In genomic region chr1:77206535-77206934, GRCm38 (mm10) we compare ENCODE assay signal across 12 mouse cellular contexts.
"Had no signal": no experiment of that assay in that cellular context is flagged by ENCODE, and none has a peak within 500 bp of the region (broad histone marks: within the 10 kb centered on the region; RNA-seq: fewer than 3 reads in every experiment).

No protein-coding gene starts in this region.

- H3K9me3 ChIP-seq: hindbrain, embryonic 15.5 days; lung, embryonic 15.5 days; midbrain, embryonic 15.5 days; neural tube, embryonic 12.5 days had no signal

- ATAC-seq: midbrain, embryonic 15.5 days had no signal

- H3K4me1 ChIP-seq: hindbrain, embryonic 15.5 days; megakaryocyte, embryonic 14.5 days; midbrain, embryonic 15.5 days; neural tube, embryonic 12.5 days had no signal

- H3K9ac ChIP-seq: hindbrain, embryonic 15.5 days; limb, embryonic 12.5 days; lung, embryonic 15.5 days; midbrain, embryonic 15.5 days; neural tube, embryonic 12.5 days had no signal

- DNase-seq: lung, postnatal 14 days; thymus, postnatal 4 days had no signal

- H3K4me2 ChIP-seq: hindbrain, embryonic 15.5 days; limb, embryonic 12.5 days; liver, embryonic 11.5 days; lung, embryonic 15.5 days; midbrain, embryonic 11.5 days; midbrain, embryonic 15.5 days; neural tube, embryonic 12.5 days had no signal

- H3K36me3 ChIP-seq: hindbrain, embryonic 15.5 days; limb, embryonic 12.5 days; lung, embryonic 15.5 days; midbrain, embryonic 15.5 days; neural tube, embryonic 12.5 days had no signal

- H3K27me3 ChIP-seq: hindbrain, embryonic 15.5 days; limb, embryonic 12.5 days; lung, embryonic 15.5 days; megakaryocyte, embryonic 14.5 days; midbrain, embryonic 15.5 days; neural tube, embryonic 12.5 days had no signal

- H3K27ac ChIP-seq: hindbrain, embryonic 15.5 days; limb, embryonic 12.5 days; lung, embryonic 15.5 days; macrophage; midbrain, embryonic 15.5 days; neural tube, embryonic 12.5 days; stomach, postnatal 0 days had no signal

- H3K4me3 ChIP-seq: hindbrain, embryonic 15.5 days; limb, embryonic 12.5 days; lung, embryonic 15.5 days; megakaryocyte, embryonic 14.5 days; midbrain, embryonic 15.5 days; neural tube, embryonic 12.5 days had no signal
